Mouse (Mus musculus) MEL (cell line): ENCODE measurements at regions not wholly inside any gene's neighbourhood (a gene's known extent, or its start where the extent isn't known, plus 50 kb on each side); places are given as distances from the start of the nearest gene placed in this dataset.
A peak's percentile ranks its signal among the peaks of the same experiment; 100 is the strongest.

Source experiments
- DNase-seq: peaks from one replicate; pipeline ENCODE4 v3.0.0; 2011; ENCODE audit warnings: low read depth, low spot score
- H3K27ac ChIP-seq: 2 replicates; pipeline ENCODE4 v1.5.1; 2012; ENCODE audit warnings: low read depth, mild to moderate bottlenecking, control low read depth, low read length, moderate library complexity; ENCODE audit not compliant: control insufficient read depth
- H3K27me3 ChIP-seq, 2 experiments: fragments of 150-350 bp in 1 of 2; sonication (generic) in 1 of 2; 2 replicates each; pipeline ENCODE4 v1.6.1; 2012; ENCODE audit warnings: low read length in 2 of 2, mild to moderate bottlenecking in 2 of 2, improper control_type of control experiment in 1 of 2, moderate library complexity in 1 of 2; ENCODE audit not compliant: insufficient read depth in 2 of 2, control insufficient read depth in 1 of 2
- H3K36me3 ChIP-seq, 2 experiments: 2 replicates each; pipeline ENCODE4 v1.6.1; 2012 to 2014; ENCODE audit warnings: low read length in 2 of 2, improper control_type of control experiment in 1 of 2, inconsistent platforms in 1 of 2, mild to moderate bottlenecking in 1 of 2; ENCODE audit not compliant: insufficient read depth in 2 of 2, control insufficient read depth in 1 of 2
- H3K4me1 ChIP-seq, 2 experiments: fragments of 150-350 bp in 1 of 2; sonication (generic) in 1 of 2; 2 replicates each; pipeline ENCODE4 v1.6.1; 2012; ENCODE audit warnings: low read length in 2 of 2, improper control_type of control experiment in 1 of 2, mild to moderate bottlenecking in 1 of 2; ENCODE audit not compliant: insufficient read depth in 2 of 2, control insufficient read depth in 1 of 2
- H3K4me3 ChIP-seq, 2 experiments: fragments of 150-350 bp in 1 of 2; sonication (generic) in 1 of 2; 2 replicates each; pipeline ENCODE4 v1.5.1; 2012; ENCODE audit warnings: low read depth in 2 of 2, low read length in 2 of 2, mild to moderate bottlenecking in 2 of 2, moderate library complexity in 2 of 2, control low read depth in 1 of 2, improper control_type of control experiment in 1 of 2; ENCODE audit not compliant: control insufficient read depth in 1 of 2, insufficient read depth in 1 of 2
- H3K79me2 ChIP-seq: 2 replicates; pipeline ENCODE4 v1.6.1; 2012; ENCODE audit warnings: mild to moderate bottlenecking, low read length, moderate library complexity; ENCODE audit not compliant: control insufficient read depth, poor library complexity, insufficient read depth
- H3K9ac ChIP-seq: 2 replicates; pipeline ENCODE4 v1.6.1; 2012; ENCODE audit warnings: low read depth, mild to moderate bottlenecking, control low read depth, low read length, moderate library complexity; ENCODE audit not compliant: control insufficient read depth, poor library complexity, severe bottlenecking
- H3K9me3 ChIP-seq: fragments of 150-350 bp; sonication (generic); replicated peaks from 2 replicates; pipeline ENCODE4 v1.6.1; 2012; ENCODE audit warnings: mild to moderate bottlenecking, low read length, improper control_type of control experiment, moderate library complexity; ENCODE audit not compliant: insufficient read depth
- ELF1 ChIP-seq: IDR thresholded peaks from 2 replicates; pipeline ENCODE4 v1.6.1; 2014; ENCODE audit warnings: low read depth, mild to moderate bottlenecking, inconsistent platforms, low read length, improper control_type of control experiment, moderate library complexity
- EP300 ChIP-seq, 2 experiments: IDR thresholded peaks; 2 replicates each; pipeline ENCODE4 v1.6.1; 2011; ENCODE audit warnings: improper control_type of control experiment in 2 of 2, low read length in 2 of 2, low read depth in 1 of 2, mild to moderate bottlenecking in 1 of 2
- ETS1 ChIP-seq: IDR thresholded peaks from 2 replicates; pipeline ENCODE4 v1.6.1; 2012; ENCODE audit warnings: low read depth, mild to moderate bottlenecking, inconsistent platforms, low read length, improper control_type of control experiment, moderate library complexity
- GABPA ChIP-seq: IDR thresholded peaks from 2 replicates; pipeline ENCODE4 v1.6.1; 2012; ENCODE audit warnings: low read depth, mild to moderate bottlenecking, inconsistent platforms, low read length, improper control_type of control experiment, moderate library complexity
- JUND ChIP-seq: IDR thresholded peaks from 2 replicates; pipeline ENCODE4 v1.6.1; 2011; ENCODE audit warnings: low read depth, mild to moderate bottlenecking, improper control_type of control experiment, low read length
- MAFK ChIP-seq: IDR thresholded peaks from 2 replicates; pipeline ENCODE4 v1.6.1; 2011; ENCODE audit warnings: low read depth, mild to moderate bottlenecking, low read length, improper control_type of control experiment, borderline replicate concordance
- MEF2A ChIP-seq: IDR thresholded peaks from 2 replicates; pipeline ENCODE4 v1.6.1; 2014; ENCODE audit warnings: low read depth, mild to moderate bottlenecking, inconsistent platforms, low read length, improper control_type of control experiment; ENCODE audit not compliant: poor library complexity, insufficient replicate concordance, severe bottlenecking; ENCODE audit errors: extremely low read depth
- MXI1 ChIP-seq: IDR thresholded peaks from 2 replicates; pipeline ENCODE4 v1.6.1; 2011; ENCODE audit warnings: mild to moderate bottlenecking, low read depth, low read length, improper control_type of control experiment
- MYB ChIP-seq: IDR thresholded peaks from 2 replicates; pipeline ENCODE4 v1.6.1; 2011; ENCODE audit warnings: mild to moderate bottlenecking, low read depth, low read length, improper control_type of control experiment
- NELFE ChIP-seq: IDR thresholded peaks from 2 replicates; pipeline ENCODE4 v1.6.1; 2011; ENCODE audit warnings: low read depth, low read length, improper control_type of control experiment
- POLR2A ChIP-seq, 2 experiments: IDR thresholded peaks; 2 replicates each; pipeline ENCODE4 v1.6.1; 2011 to 2012; ENCODE audit warnings: low read length in 2 of 2, mild to moderate bottlenecking in 2 of 2, control low read depth in 1 of 2, improper control_type of control experiment in 1 of 2, low read depth in 1 of 2, moderate library complexity in 1 of 2; ENCODE audit not compliant: control insufficient read depth in 1 of 2, insufficient read depth in 1 of 2, poor library complexity in 1 of 2
- POLR2AphosphoS2 ChIP-seq: IDR thresholded peaks from 2 replicates; pipeline ENCODE4 v1.6.1; 2011; ENCODE audit warnings: low read length, improper control_type of control experiment
- RCOR1 ChIP-seq: IDR thresholded peaks from 2 replicates; pipeline ENCODE4 v1.6.1; 2012; ENCODE audit warnings: low read depth, mild to moderate bottlenecking, inconsistent platforms, low read length, improper control_type of control experiment
- SIN3A ChIP-seq: IDR thresholded peaks from 2 replicates; pipeline ENCODE4 v1.6.1; 2012; ENCODE audit warnings: low read length, improper control_type of control experiment, inconsistent platforms
- SMC3 ChIP-seq: IDR thresholded peaks from 2 replicates; pipeline ENCODE4 v1.6.1; 2011; ENCODE audit warnings: low read depth, low read length, improper control_type of control experiment
- TAL1 ChIP-seq: IDR thresholded peaks from 2 replicates; pipeline ENCODE4 v1.6.1; 2012; ENCODE audit warnings: mild to moderate bottlenecking, inconsistent platforms, low read length, moderate library complexity, mixed read lengths
- TCF12 ChIP-seq: IDR thresholded peaks from 2 replicates; pipeline ENCODE4 v1.6.1; 2014; ENCODE audit warnings: low read depth, mild to moderate bottlenecking, inconsistent platforms, low read length, improper control_type of control experiment, moderate library complexity
- UBTF ChIP-seq: IDR thresholded peaks from 2 replicates; pipeline ENCODE4 v1.6.1; 2012; ENCODE audit warnings: low read depth, mild to moderate bottlenecking, inconsistent platforms, low read length, improper control_type of control experiment, moderate library complexity, borderline replicate concordance; ENCODE audit not compliant: insufficient read depth
- USF1 ChIP-seq: IDR thresholded peaks from 2 replicates; pipeline ENCODE4 v1.6.1; 2014; ENCODE audit warnings: low read depth, mild to moderate bottlenecking, inconsistent platforms, low read length, improper control_type of control experiment, moderate library complexity
- USF2 ChIP-seq, 2 experiments: IDR thresholded peaks; 2 replicates each; pipeline ENCODE4 v1.6.1; 2011 to 2012; ENCODE audit warnings: improper control_type of control experiment in 2 of 2, low read length in 2 of 2, borderline replicate concordance in 1 of 2, inconsistent platforms in 1 of 2, low read depth in 1 of 2, mild to moderate bottlenecking in 1 of 2; ENCODE audit not compliant: insufficient read depth in 1 of 2

DNA sequence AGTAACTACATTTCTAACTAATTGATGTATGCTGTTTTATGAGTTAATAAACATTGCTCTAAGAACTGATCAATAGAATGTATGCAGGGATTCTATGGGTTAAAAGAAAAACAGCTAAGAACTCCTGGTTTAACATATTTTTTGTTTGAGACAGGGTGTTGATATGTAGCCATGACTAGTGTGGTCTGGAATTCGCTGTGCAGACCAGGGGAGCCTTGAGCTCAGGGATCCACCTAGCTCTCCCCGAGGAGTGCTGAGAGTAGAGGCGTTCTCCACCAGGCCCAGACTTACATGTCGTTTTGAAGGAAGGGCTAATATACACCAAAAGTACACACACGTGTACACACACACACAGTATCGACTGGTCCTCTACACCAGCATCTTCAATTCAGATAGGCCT, 108.1 kb downstream of the Abhd5 start:
- H3K4me1 ChIP-seq = no peaks in the 10 kb centered on the region
- H3K9ac ChIP-seq = no peak overlapping the region
- DNase-seq = no peak
- H3K27me3 ChIP-seq = no peaks in the 10 kb centered on the region
- H3K9me3 ChIP-seq = no peaks in the 10 kb centered on the region
- TF ChIP-seq UBTF (no peak), RCOR1 (no peak), TAL1 (no peak), JUND (no peak), POLR2A (IDR thresholded peaks at IDR 0.05; ENCODE audit: control insufficient read depth in 1 of 2, insufficient read depth in 1 of 2, low read depth in 1 of 2, low read length in 2 of 2, poor library complexity in 1 of 2) (no peak), SIN3A (no peak), MXI1 (no peak), MEF2A (no peak), SMC3 (no peak), TCF12 (no peak), POLR2AphosphoS2 (no peak)
- H3K27ac ChIP-seq = no peak overlapping the region
- H3K4me3 ChIP-seq = no peak overlapping the region
- no peaks in the 10 kb centered on the region for H3K36me3 ChIP-seq
- no peaks in the 10 kb centered on the region for H3K79me2 ChIP-seq

GRCm38 (mm10) chr9:122471539-122471938, 120.1 kb downstream of the Abhd5 start:
- DNase-seq = peak; percentile 64
- Histone ChIP-seq H3K27ac (no peak overlapping the region; the same call in 1 of the 2 replicates), H3K4me3 (no peak overlapping the region), H3K36me3 (peaks cover 0 to 2% of the 10 kb centered on the region in 2 experiments; a peak in 2 of 4 replicates), H3K79me2 (no peaks in the 10 kb centered on the region), H3K9me3 (no peaks in the 10 kb centered on the region), H3K9ac (no peak overlapping the region), H3K27me3 (no peaks in the 10 kb centered on the region), H3K4me1 (no peaks in the 10 kb centered on the region)
- TF ChIP-seq ETS1 (peak; percentile 90), EP300 (IDR thresholded peaks at IDR 0.05; ENCODE audit: low read depth in 1 of 2, low read length in 2 of 2) (peak; percentile 63 to 71; a peak in 3 of 4 replicates), MAFK (peak; percentile 93), GABPA (peak; percentile 95), ELF1 (no peak), USF1 (peak; percentile 24; the same call in 1 of the 2 replicates), MYB (no peak), RCOR1 (no peak), NELFE (no peak), USF2 (IDR thresholded peaks at IDR 0.05; ENCODE audit: borderline replicate concordance in 1 of 2, insufficient read depth in 1 of 2, low read depth in 1 of 2, low read length in 2 of 2) (no peak), MXI1 (no peak)
